Mouse (Mus musculus) thymus, adult 2 months (tissue): ENCODE measurements around the gene Zc3h15. TPM values are rescaled to one million over a fixed set of nuclear protein-coding genes. Genes with fewer than 3 reads are reported as not detected.

Experiments used
- DNase-seq: peaks from one replicate; pipeline ENCODE4 v3.0.0; 2021
- H3K27ac ChIP-seq: fragments of 200-500 bp; 2 replicates; pipeline ENCODE4 v1.5.1; 2012; ENCODE audit warnings: low read length, control low read depth; ENCODE audit not compliant: control insufficient read depth, insufficient read depth
- H3K27me3 ChIP-seq: fragments of 200-500 bp; 2 replicates; pipeline ENCODE4 v1.6.1; 2012; ENCODE audit warnings: mild to moderate bottlenecking, low read length, moderate library complexity, mixed read lengths; ENCODE audit not compliant: control insufficient read depth, insufficient read depth
- H3K36me3 ChIP-seq: fragments of 200-500 bp; 2 replicates; pipeline ENCODE4 v1.6.1; 2012; ENCODE audit warnings: mild to moderate bottlenecking, low read length, moderate library complexity; ENCODE audit not compliant: control insufficient read depth, insufficient read depth
- H3K4me1 ChIP-seq: fragments of 200-500 bp; replicated peaks from 2 replicates; pipeline ENCODE4 v1.6.1; 2012; ENCODE audit warnings: low read length; ENCODE audit not compliant: control insufficient read depth, insufficient read depth
- H3K4me3 ChIP-seq: fragments of 200-500 bp; 2 replicates; pipeline ENCODE4 v1.5.1; 2012; ENCODE audit warnings: mild to moderate bottlenecking, low read length, control low read depth, moderate library complexity; ENCODE audit not compliant: control insufficient read depth, insufficient read depth
- CTCF ChIP-seq: fragments of 200-500 bp; IDR thresholded peaks from 2 replicates; pipeline ENCODE4 v1.5.1; 2012; ENCODE audit warnings: mild to moderate bottlenecking, control low read depth, low read length, moderate library complexity, borderline replicate concordance; ENCODE audit not compliant: control insufficient read depth, poor library complexity, insufficient read depth; ENCODE audit errors: extremely low read depth
- POLR2A ChIP-seq: fragments of 200-500 bp; IDR thresholded peaks from 2 replicates; pipeline ENCODE4 v1.6.1; 2012; ENCODE audit warnings: mild to moderate bottlenecking, low read length, control low read depth, moderate library complexity; ENCODE audit not compliant: control insufficient read depth, poor library complexity, insufficient read depth; ENCODE audit errors: extremely low read depth
- WGBS: fragments of 180-500 bp; shearing (Covaris S2); methylation state at CpG from one replicate; pipeline ENCODE4 v1.1.7; 2018; 5-methylcytosine and 5-hydroxymethylcytosine counted together
- polyA plus RNA-seq: library from polyadenylated mRNA; depleted of rRNA; stranded (reverse); fragments of >200 nt; gene quantifications from 2 replicates; pipeline ENCODE4 v1.2.3, GENCODE M21; 2012

The Zc3h15 gene
- polyA plus RNA-seq, 1 experiment, result 19.8 TPM

DNA sequence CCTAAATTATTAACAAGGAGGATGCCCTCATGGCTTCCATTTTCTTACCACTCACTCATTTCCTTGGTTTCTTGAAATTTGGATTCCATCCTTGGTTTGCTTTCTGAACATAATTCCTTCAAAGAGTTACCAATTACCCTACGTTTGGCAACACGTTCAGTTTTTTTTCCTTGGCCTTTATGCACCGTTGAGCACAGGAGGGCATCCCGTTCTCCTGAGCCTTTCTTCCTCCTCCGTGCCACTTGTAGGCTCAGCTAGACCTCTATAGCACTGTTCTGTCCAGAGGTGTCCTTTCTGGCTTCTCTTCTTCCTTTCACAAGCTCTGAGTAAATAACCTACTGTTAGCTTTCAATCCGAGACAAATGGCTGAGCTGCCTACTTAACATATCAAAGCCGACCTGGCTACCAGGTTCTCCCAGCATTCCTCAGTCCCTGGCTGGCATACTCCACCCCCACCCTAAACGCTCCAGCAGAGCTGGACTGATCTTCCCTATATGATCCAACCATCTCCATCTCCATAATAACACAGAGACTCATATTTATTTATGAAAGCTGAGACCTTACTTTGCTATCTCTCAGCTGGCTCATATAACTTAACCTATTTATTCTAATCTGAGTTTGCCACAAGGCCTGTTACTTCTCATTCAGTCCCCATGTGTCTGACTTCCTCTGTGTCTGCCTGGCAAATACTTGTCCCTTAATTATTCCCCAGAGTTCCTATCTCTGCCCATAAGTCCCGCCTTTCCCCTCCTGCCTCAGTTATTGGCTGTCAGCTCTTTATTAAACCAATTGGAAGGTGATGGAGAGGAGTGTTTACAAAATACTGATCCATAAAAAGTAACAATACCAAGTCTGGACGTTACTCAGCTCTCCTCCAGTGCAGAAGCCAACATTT lies 48.7 kb downstream of the Zc3h15 start:
- no peaks in the 10 kb centered on the region for H3K36me3 ChIP-seq
- DNase-seq, result no peak
- H3K27ac ChIP-seq, result no peak overlapping the region
- no peak overlapping the region for H3K4me3 ChIP-seq
- 90% methylated on average over 10 of the region's 10 CpGs for WGBS
- no peaks in the 10 kb centered on the region for H3K4me1 ChIP-seq
- H3K27me3 ChIP-seq, result no peaks in the 10 kb centered on the region
- TF ChIP-seq CTCF (no peak), POLR2A (no peak)

GRCm38 (mm10) chr2:83694061-83694460 lies 49.8 kb downstream of the Zc3h15 start:
- 91% methylated on average over 7 of the region's 7 CpGs for WGBS
- Histone ChIP-seq H3K27me3 (no peaks in the 10 kb centered on the region), H3K4me3 (no peak overlapping the region), H3K4me1 (no peaks in the 10 kb centered on the region), H3K36me3 (no peaks in the 10 kb centered on the region), H3K27ac (no peak overlapping the region)
- no peak for DNase-seq
- no peak for TF ChIP-seq POLR2A
- TF ChIP-seq CTCF, result no peak

GRCm38 (mm10) chr2:83695345-83696247 lies 51.4 kb downstream of the Zc3h15 start:
- DNase-seq, result no peak
- 80% methylated on average over 11 of the region's 11 CpGs for WGBS
- H3K4me3 ChIP-seq, result no peak overlapping the region
- H3K27me3 ChIP-seq, result no peaks in the 10 kb centered on the region
- TF ChIP-seq POLR2A, result no peak
- no peak for TF ChIP-seq CTCF
- no peaks in the 10 kb centered on the region for H3K4me1 ChIP-seq
- H3K27ac ChIP-seq, result no peak overlapping the region
- no peaks in the 10 kb centered on the region for H3K36me3 ChIP-seq

DNA sequence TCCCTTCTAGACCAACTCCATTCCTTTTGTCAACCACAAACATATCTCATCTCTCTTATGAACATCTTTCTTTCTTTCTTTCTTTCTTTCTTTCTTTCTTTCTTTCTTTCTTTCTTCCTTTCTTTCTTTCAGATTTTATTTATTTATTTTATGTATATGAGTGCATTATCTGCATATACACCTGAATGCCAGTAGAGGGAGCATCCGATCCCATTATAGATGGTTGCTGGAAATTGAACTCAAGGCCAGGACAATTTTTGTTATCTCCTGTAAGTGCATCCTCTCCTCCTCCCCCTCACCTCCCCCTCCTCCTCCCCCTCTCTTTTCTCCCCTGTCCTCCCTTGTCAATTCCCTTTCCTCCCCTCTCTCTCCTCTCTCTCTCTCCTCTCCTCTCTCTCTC lies 54.2 kb downstream of the Zc3h15 start:
- H3K27ac ChIP-seq, result no peak overlapping the region
- no peaks in the 10 kb centered on the region for H3K27me3 ChIP-seq
- H3K36me3 ChIP-seq, result no peaks in the 10 kb centered on the region
- 52% methylated on average over 1 of the region's 1 CpGs for WGBS
- TF ChIP-seq POLR2A (no peak), CTCF (no peak)
- H3K4me3 ChIP-seq, result no peak overlapping the region
- H3K4me1 ChIP-seq, result no peaks in the 10 kb centered on the region
- DNase-seq, result no peak

DNA sequence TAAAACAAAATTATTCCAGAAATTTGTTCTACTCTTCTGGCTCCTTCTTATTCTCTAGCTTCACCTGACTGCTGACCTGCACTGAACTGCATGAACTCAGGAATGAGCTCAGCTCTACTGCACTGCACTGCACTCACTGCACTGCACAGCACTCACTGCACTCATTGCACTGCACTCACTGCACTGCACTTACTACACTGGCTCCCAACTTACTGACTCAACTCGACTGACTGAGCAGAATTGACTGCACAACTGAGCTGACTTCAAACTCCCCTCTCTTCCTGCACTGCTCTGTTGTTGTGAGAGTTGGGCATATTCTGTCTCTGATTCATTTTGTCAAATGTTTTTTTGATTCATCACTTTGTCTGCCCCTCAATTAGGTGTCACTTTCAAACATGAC lies 55.1 kb downstream of the Zc3h15 start:
- no peaks in the 10 kb centered on the region for H3K36me3 ChIP-seq
- no peaks in the 10 kb centered on the region for H3K27me3 ChIP-seq
- H3K4me3 ChIP-seq, result no peak overlapping the region
- WGBS, result 49% methylated on average over 1 of the region's 1 CpGs
- no peak overlapping the region for H3K27ac ChIP-seq
- no peak for TF ChIP-seq CTCF
- no peak for TF ChIP-seq POLR2A
- no peak for DNase-seq
- no peaks in the 10 kb centered on the region for H3K4me1 ChIP-seq

DNA sequence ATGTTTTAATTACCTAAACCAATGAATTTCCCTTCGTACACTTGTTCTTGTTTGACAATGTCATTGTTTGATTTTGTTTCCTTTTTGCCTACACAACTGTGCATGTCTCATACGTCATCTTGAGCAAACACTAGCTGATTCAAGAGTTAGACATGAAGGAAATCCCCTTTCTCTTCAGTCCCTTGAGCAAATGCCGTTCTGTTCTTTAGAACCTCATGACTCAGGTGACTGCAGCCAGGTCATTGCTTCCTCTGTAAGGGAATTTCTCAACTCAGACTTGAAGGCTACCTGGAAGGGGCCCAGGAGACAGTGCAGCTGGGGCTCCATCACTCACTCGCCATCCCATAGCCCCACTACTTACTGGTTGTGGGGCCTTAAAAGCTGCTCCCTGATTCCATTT lies 56.4 kb downstream of the Zc3h15 start:
- no peak overlapping the region for H3K27ac ChIP-seq
- H3K27me3 ChIP-seq, result no peaks in the 10 kb centered on the region
- TF ChIP-seq CTCF (no peak), POLR2A (no peak)
- no peaks in the 10 kb centered on the region for H3K36me3 ChIP-seq
- H3K4me1 ChIP-seq, result no peaks in the 10 kb centered on the region
- H3K4me3 ChIP-seq, result no peak overlapping the region
- no peak for DNase-seq
- WGBS, result 80% methylated on average over 4 of the region's 4 CpGs
